Comparison of ENCODE assay signal across 8 mouse cellular contexts in the genomic region with DNA sequence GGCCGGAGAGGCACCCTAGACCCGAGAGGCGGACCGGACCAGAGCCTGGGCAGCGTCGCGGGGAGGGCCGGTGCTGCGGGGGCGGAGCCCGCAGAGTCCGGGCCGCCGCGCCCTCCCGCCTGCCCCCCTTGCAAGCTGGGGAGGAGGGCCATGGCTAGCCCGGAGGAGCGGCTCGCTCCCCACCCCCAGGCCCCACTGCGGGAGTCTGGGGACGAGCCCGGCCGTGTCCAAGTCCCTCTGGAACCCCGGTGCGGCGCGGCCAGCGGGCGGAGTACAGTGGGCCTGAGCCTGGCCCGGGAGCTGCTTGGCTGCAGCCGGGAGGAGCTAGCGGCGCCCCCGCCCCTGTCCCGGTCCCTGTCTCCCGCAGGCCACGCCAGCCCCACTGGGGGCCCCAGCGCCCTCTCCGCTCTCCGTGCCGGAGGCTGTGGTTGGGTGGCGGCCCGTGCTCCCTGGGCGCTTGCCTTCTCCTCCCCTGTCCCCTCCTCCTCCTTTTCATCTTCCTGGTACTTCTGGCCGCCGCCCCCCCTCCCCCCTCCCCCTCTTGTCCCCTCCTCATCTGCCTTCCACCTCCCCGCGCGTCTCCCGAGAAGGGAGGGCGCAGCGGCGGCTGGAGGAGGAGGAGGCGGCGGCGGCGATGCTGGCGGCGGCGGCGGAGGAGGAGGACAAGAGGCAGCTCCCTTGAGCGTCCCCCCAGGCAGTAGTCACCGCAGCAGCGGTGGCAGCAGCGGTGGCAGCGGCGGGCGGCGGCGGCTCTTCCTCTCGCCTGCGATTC.
DNase-seq lines count a peak whose midpoint lies in the region; ATAC-seq and TF ChIP-seq lines count a peak whose summit lies in the region.

No protein-coding gene starts in this region.

- TF ChIP-seq EP300 in lung, postnatal 0 days (IDR thresholded peaks at IDR 0.05): no peak

- H3K4me1 ChIP-seq in hindbrain, embryonic 11.5 days (replicated peaks; ENCODE audit: control insufficient read depth, insufficient read depth, low read length): peaks cover 6% of the 10 kb centered on the region
- H3K4me1 ChIP-seq in lung, postnatal 0 days (ENCODE audit: insufficient read depth, low read depth, low read length): no peaks in the 10 kb centered on the region

- H3K4me2 ChIP-seq in hindbrain, embryonic 11.5 days (replicated peaks; ENCODE audit: low read depth, low read length): peak overlapping the region; percentile 98
- H3K4me2 ChIP-seq in lung, postnatal 0 days (replicated peaks; ENCODE audit: low read depth, low read length): peak overlapping the region; percentile 97

- 0% methylated on average over 18 of the region's 72 CpGs for WGBS in hindbrain, embryonic 11.5 days
- under 1% methylated on average over 25 of the region's 72 CpGs for WGBS in lung, postnatal 0 days

- peak; percentile 89 for DNase-seq in Muller cell, postnatal 12 days (ENCODE audit: inconsistent ontology term)
- peak; percentile 58 for DNase-seq in cerebellum, adult 11-12 months
- DNase-seq in forelimb bud, embryonic 11.5 days (ENCODE audit: low read depth, low spot score): peak; percentile 37
- DNase-seq in hindbrain, embryonic 11.5 days (ENCODE audit: low spot score): peak; percentile 81
- DNase-seq in layer of hippocampus, postnatal 25 days (ENCODE audit: extremely low spot score in 1 of 2, low spot score in 1 of 2): peak; percentile 50 to 69
- DNase-seq in lung, postnatal 0 days (ENCODE audit: low spot score): peak; percentile 59
- peak; percentile 92 for DNase-seq in retina, postnatal 1 day
- no peak for DNase-seq in c-Kit-positive CD71-positive TER-119-positive erythroid progenitor cells, embryonic 14.5 days (ENCODE audit: low spot score)

- peak overlapping the region; percentile 54 for H3K4me3 ChIP-seq in hindbrain, embryonic 11.5 days (ENCODE audit: low read depth, low read length)
- peak overlapping the region; percentile 65 for H3K4me3 ChIP-seq in lung, postnatal 0 days (ENCODE audit: low read depth, low read length)

- peak; percentile 85 for ATAC-seq in hindbrain, embryonic 11.5 days (ENCODE audit: low FRiP score)
- ATAC-seq in lung, postnatal 0 days: peak; percentile 85

- H3K36me3 ChIP-seq in hindbrain, embryonic 11.5 days (ENCODE audit: control insufficient read depth, insufficient read depth, low read length): no peaks in the 10 kb centered on the region
- H3K36me3 ChIP-seq in lung, postnatal 0 days (ENCODE audit: insufficient read depth, low read length): no peaks in the 10 kb centered on the region

- H3K27me3 ChIP-seq in hindbrain, embryonic 11.5 days (ENCODE audit: control insufficient read depth, insufficient read depth, low read length): peaks cover 29% of the 10 kb centered on the region
- H3K27me3 ChIP-seq in lung, postnatal 0 days (replicated peaks; ENCODE audit: insufficient read depth, low read length): peaks cover 66% of the 10 kb centered on the region

- peak overlapping the region; percentile 62 for H3K9ac ChIP-seq in hindbrain, embryonic 11.5 days (ENCODE audit: low read depth, low read length)
- H3K9ac ChIP-seq in lung, postnatal 0 days (replicated peaks; ENCODE audit: low read depth): peak overlapping the region; percentile 41

- H3K27ac ChIP-seq in hindbrain, embryonic 11.5 days (ENCODE audit: low read depth, low read length): peak overlapping the region; percentile 88
- peak overlapping the region; percentile 32; the same call in 1 of the 2 replicates for H3K27ac ChIP-seq in lung, postnatal 0 days (ENCODE audit: low read length)

- H3K9me3 ChIP-seq in hindbrain, embryonic 11.5 days (ENCODE audit: control insufficient read depth, low read length): no peaks in the 10 kb centered on the region
- no peaks in the 10 kb centered on the region for H3K9me3 ChIP-seq in lung, postnatal 0 days (ENCODE audit: low read length)

- TF ChIP-seq CTCF in lung, postnatal 0 days (IDR thresholded peaks at IDR 0.05): no peak
